Mouse (Mus musculus) embryonic facial prominence, embryonic 11.5 days (tissue): ENCODE data around the gene Psmc2. TPM values are rescaled to one million over a fixed set of nuclear protein-coding genes. Genes with fewer than 3 reads are reported as not detected.

Experiments used
- ATAC-seq: fragments of 200-750 bp; cut with Nextera tagmentation; replicated peaks from 2 replicates; pipeline ENCODE4 v1.8.0; 2017; ENCODE audit warnings: low read depth; ENCODE audit not compliant: insufficient number of reproducible peaks, low FRiP score, low TSS enrichment
- DNase-seq: peaks from one replicate; pipeline ENCODE4 v3.0.0-alpha.2; 2015; ENCODE audit warnings: low spot score
- H3K27ac ChIP-seq: fragments of 300-500 bp; sonication (generic); replicated peaks from 2 replicates; pipeline ENCODE4 v1.5.1; 2014; ENCODE audit warnings: mild to moderate bottlenecking, low read depth, low read length, control low read depth
- H3K27me3 ChIP-seq: fragments of 300-500 bp; sonication (generic); 2 replicates; pipeline ENCODE4 v1.6.1; 2014; ENCODE audit warnings: mild to moderate bottlenecking, low read length, moderate library complexity, mixed read lengths; ENCODE audit not compliant: control insufficient read depth, insufficient read depth
- H3K36me3 ChIP-seq: fragments of 300-500 bp; sonication (generic); replicated peaks from 2 replicates; pipeline ENCODE4 v1.6.1; 2014; ENCODE audit warnings: low read depth, mild to moderate bottlenecking, low read length, moderate library complexity, mixed read lengths; ENCODE audit not compliant: control insufficient read depth, insufficient read depth
- H3K4me1 ChIP-seq: fragments of 300-500 bp; sonication (generic); 2 replicates; pipeline ENCODE4 v1.6.1; 2014; ENCODE audit warnings: low read length, mixed read lengths; ENCODE audit not compliant: control insufficient read depth, insufficient read depth
- H3K4me2 ChIP-seq: fragments of 300-500 bp; sonication (generic); 2 replicates; pipeline ENCODE4 v1.6.1; 2014; ENCODE audit warnings: low read depth, mild to moderate bottlenecking, control low read depth, low read length, moderate library complexity
- H3K4me3 ChIP-seq: fragments of 300-500 bp; sonication (generic); 2 replicates; pipeline ENCODE4 v1.5.1; 2014; ENCODE audit warnings: low read depth, low read length, control low read depth
- H3K9ac ChIP-seq: fragments of 300-500 bp; sonication (generic); replicated peaks from 2 replicates; pipeline ENCODE4 v1.6.1; 2014; ENCODE audit warnings: mild to moderate bottlenecking, control low read depth, low read length
- H3K9me3 ChIP-seq: fragments of 300-500 bp; sonication (generic); replicated peaks from 2 replicates; pipeline ENCODE4 v1.6.1; 2016; ENCODE audit warnings: mild to moderate bottlenecking, low read length, inconsistent platforms, mixed read lengths; ENCODE audit not compliant: control insufficient read depth
- WGBS: fragments of 180-500 bp; shearing (Covaris S2); extraction: QIAGEN DNeasy Blood & Tissue Kit; methylation state at CpG from one replicate; pipeline ENCODE4 v1.1.7; 2014; 5-methylcytosine and 5-hydroxymethylcytosine counted together
- polyA plus RNA-seq: library from polyadenylated mRNA; unstranded; fragments of >200 nt; fragmentation: Nextera tagmentation; extraction: Ambion mirVana; gene quantifications from 2 replicates; pipeline ENCODE4 v1.2.1, GENCODE M21; 2014

Gene Psmc2
- polyA plus RNA-seq, result 252 and 265 TPM in 2 replicates

DNA sequence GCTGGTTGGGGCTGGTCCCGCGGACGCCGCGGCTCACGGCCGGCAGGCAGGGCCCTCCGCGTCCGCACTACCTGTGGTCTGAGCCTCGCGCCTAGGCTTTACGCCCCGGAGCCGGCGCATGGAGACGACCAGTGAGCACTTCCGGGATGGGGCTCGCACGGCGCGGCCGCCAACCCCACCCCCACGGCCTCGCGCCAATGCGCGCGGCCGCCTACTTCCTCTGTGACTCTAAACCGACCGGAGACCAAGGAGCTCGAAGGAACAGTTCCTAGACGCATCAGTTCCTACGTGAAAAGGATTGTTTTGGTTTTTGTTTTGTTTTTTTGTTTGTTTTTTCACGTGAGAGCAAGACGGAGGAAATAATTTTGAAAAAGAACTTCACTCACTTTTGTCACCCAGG lies at the start of gene Psmc2, which contains the start of gene Dnajc2:
Gene Psmc2, plus strand, starts transcription at position 231 of the 400 bp plus-strand sequence.
Gene Dnajc2, minus strand, starts transcription at position 199 of the 400 bp plus-strand sequence.
- H3K27ac ChIP-seq, result no peak within 1 kb of the TSS; the same call in 1 of the 2 replicates
- WGBS, result under 1% methylated on average over 37 of the region's 37 CpGs
- H3K4me1 ChIP-seq, result no peaks in the 10 kb centered on the region
- no peaks in the 10 kb centered on the region for H3K27me3 ChIP-seq
- H3K4me3 ChIP-seq, result peak within 1 kb of the TSS; percentile 73
- DNase-seq, result peak; percentile 92
- H3K9ac ChIP-seq, result peak within 1 kb of the TSS; percentile 75
- peaks cover 2% of the 10 kb centered on the region; the same call in 1 of the 2 replicates for H3K36me3 ChIP-seq
- ATAC-seq, result peak; percentile 96
- H3K4me2 ChIP-seq, result peak within 1 kb of the TSS; percentile 86
- H3K9me3 ChIP-seq, result no peaks in the 10 kb centered on the region

GRCm38 (mm10) chr5:21735584-21735983 lies 49.5 kb upstream of the Psmc2 start:
- ATAC-seq (no peak), DNase-seq (peak; percentile 68)
- WGBS, result 31% methylated on average over 10 of the region's 10 CpGs
- Histone ChIP-seq H3K4me3 (no peak overlapping the region), H3K9me3 (no peaks in the 10 kb centered on the region), H3K9ac (no peak overlapping the region), H3K4me1 (peaks cover 2% of the 10 kb centered on the region; the same call in 1 of the 2 replicates), H3K36me3 (peaks cover 2% of the 10 kb centered on the region), H3K27ac (no peak overlapping the region), H3K27me3 (no peaks in the 10 kb centered on the region), H3K4me2 (no peak overlapping the region; the same call in 1 of the 2 replicates)

- no peak for DNase-seq
- Histone ChIP-seq H3K36me3 (peaks cover 2% of the 10 kb centered on the region), H3K4me2 (no peak overlapping the region), H3K27ac (no peak overlapping the region), H3K9ac (no peak overlapping the region), H3K27me3 (no peaks in the 10 kb centered on the region), H3K4me1 (peaks cover 2% of the 10 kb centered on the region; the same call in 1 of the 2 replicates), H3K9me3 (no peaks in the 10 kb centered on the region), H3K4me3 (no peak overlapping the region)
- ATAC-seq, result no peak
- WGBS, result 81% methylated on average over 11 of the region's 11 CpGs
These were observed 49.0 kb upstream of the Psmc2 start for GRCm38 (mm10) chr5:21736046-21736445.

GRCm38 (mm10) chr5:21736956-21737585 lies 48.0 kb upstream of the Psmc2 start, which contains the start of gene Pmpcb:
TSS of gene Pmpcb (plus strand) at chr5:21737141.
- Histone ChIP-seq H3K4me2 (peak within 1 kb of the TSS; percentile 68), H3K9ac (peak within 1 kb of the TSS; percentile 92), H3K36me3 (peaks cover 2% of the 10 kb centered on the region), H3K27ac (peak within 1 kb of the TSS; percentile 65; the same call in 1 of the 2 replicates), H3K4me3 (peak within 1 kb of the TSS; percentile 88), H3K27me3 (no peaks in the 10 kb centered on the region), H3K9me3 (no peaks in the 10 kb centered on the region), H3K4me1 (peaks cover 2% of the 10 kb centered on the region; the same call in 1 of the 2 replicates)
- ATAC-seq (peak; percentile 50), DNase-seq (peak; percentile 95)
- under 1% methylated on average over 42 of the region's 42 CpGs for WGBS

DNA sequence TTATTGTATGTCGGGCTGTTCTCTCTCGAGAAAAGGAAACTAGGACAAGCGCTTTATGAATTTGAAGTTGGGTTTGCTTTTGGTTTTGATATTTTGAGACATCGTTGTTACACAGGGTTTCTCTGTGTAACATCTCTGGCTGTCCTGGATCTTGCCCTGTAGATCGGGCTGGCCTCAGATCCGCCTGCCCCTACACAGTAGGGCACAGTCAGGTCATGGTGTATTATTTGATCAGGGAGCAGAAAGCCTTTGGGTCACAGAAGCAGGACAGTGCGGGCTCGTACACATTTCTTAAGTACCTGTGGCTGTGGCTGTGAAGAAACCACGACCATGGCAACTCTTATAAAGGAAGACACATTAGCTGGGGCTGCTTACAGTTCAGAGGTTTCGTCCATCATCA lies 47.5 kb upstream of the Psmc2 start:
- H3K27ac ChIP-seq, result no peak overlapping the region
- H3K4me1 ChIP-seq, result peaks cover 2% of the 10 kb centered on the region; the same call in 1 of the 2 replicates
- no peaks in the 10 kb centered on the region for H3K27me3 ChIP-seq
- peak overlapping the region; percentile 92 for H3K9ac ChIP-seq
- DNase-seq, result no peak
- no peaks in the 10 kb centered on the region for H3K9me3 ChIP-seq
- WGBS, result 28% methylated on average over 10 of the region's 10 CpGs
- peak overlapping the region; percentile 68 for H3K4me2 ChIP-seq
- peaks cover 2% of the 10 kb centered on the region for H3K36me3 ChIP-seq
- ATAC-seq, result no peak
- peak overlapping the region; percentile 88 for H3K4me3 ChIP-seq

GRCm38 (mm10) chr5:21739120-21739519 lies 46.0 kb upstream of the Psmc2 start:
- H3K36me3 ChIP-seq, result peaks cover 2% of the 10 kb centered on the region
- DNase-seq (no peak), ATAC-seq (no peak)
- no peak overlapping the region for H3K9ac ChIP-seq
- no peaks in the 10 kb centered on the region for H3K27me3 ChIP-seq
- no peak overlapping the region for H3K4me3 ChIP-seq
- H3K4me2 ChIP-seq, result no peak overlapping the region
- WGBS, result 92% methylated on average over 11 of the region's 11 CpGs
- no peak overlapping the region for H3K27ac ChIP-seq
- peaks cover 2% of the 10 kb centered on the region; the same call in 1 of the 2 replicates for H3K4me1 ChIP-seq
- no peaks in the 10 kb centered on the region for H3K9me3 ChIP-seq

- WGBS, result 89% methylated on average over 13 of the region's 13 CpGs
- no peak overlapping the region for H3K4me3 ChIP-seq
- H3K4me2 ChIP-seq, result no peak overlapping the region
- no peaks in the 10 kb centered on the region for H3K9me3 ChIP-seq
- peaks cover 7% of the 10 kb centered on the region for H3K36me3 ChIP-seq
- ATAC-seq (no peak), DNase-seq (no peak)
- no peak overlapping the region for H3K9ac ChIP-seq
- H3K27ac ChIP-seq, result no peak overlapping the region
- H3K4me1 ChIP-seq, result peaks cover 2% of the 10 kb centered on the region; the same call in 1 of the 2 replicates
- no peaks in the 10 kb centered on the region for H3K27me3 ChIP-seq
These were observed 45.2 kb upstream of the Psmc2 start for GRCm38 (mm10) chr5:21739881-21740280.

DNA sequence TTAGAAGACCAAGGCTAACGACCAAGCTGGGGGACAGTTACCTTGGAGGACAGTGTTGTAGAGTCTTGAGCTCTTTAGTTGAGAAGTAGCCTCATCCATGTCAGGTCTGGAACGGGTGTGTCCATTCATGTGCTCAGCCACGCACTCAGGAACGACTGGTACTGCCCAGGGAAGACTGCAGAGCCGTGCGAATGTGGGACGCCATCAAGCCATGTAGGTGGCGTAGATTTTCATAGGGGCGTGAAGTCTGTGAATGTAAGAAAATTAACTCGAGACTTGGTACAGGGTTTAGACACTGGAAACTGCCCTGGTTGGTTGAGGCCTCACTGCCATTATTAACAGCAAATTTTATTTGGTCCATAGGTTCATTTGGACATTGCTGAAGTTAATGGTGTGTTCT lies 41.5 kb upstream of the Psmc2 start:
- no peaks in the 10 kb centered on the region for H3K27me3 ChIP-seq
- ATAC-seq, result no peak
- DNase-seq, result no peak
- no peak overlapping the region for H3K9ac ChIP-seq
- H3K27ac ChIP-seq, result no peak overlapping the region
- no peak overlapping the region for H3K4me2 ChIP-seq
- H3K4me1 ChIP-seq, result no peaks in the 10 kb centered on the region
- 95% methylated on average over 10 of the region's 10 CpGs for WGBS
- peaks cover 7% of the 10 kb centered on the region for H3K36me3 ChIP-seq
- no peaks in the 10 kb centered on the region for H3K9me3 ChIP-seq
- H3K4me3 ChIP-seq, result no peak overlapping the region
